In the genomic region with DNA sequence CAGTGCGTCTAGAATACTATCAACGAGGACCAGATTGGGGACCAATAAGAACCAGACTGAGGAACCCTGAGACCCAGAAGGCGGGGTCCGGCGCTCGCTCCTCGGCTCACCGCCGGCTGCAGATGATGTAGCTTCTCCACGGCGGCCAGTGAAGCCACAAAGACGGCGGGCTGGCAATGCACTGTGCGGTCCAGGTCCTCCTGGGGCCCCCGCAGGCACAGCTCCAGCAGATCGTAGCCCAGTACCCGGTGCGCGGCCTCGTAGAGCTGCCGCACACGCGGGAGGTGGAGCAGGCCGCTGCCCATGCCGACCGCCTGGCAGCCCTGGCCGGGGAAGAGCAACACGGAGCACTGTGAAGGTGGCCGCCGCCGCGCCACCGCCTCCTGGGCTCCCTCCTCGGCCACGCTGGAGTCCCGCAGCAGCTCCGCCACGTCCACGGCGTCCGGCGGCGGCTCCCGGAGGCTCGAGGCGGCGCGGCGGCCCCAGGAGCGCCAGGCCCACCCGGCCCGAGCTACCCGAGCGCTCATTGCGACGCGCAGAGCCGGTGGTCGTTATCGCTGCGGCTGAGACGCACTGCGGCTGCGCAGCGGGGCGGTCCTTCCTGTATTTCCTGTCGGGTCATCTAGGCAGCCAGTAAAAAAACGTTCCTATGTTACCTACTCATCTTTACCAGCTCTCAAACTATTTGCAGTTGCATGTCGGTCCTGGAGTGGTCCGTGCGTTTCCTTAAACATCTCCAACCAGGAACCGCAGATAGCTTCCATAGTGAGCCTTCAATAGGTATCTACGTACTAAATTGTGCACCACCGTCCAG, we compare ENCODE assay signal across 8 mouse cellular contexts. TPM values are rescaled to one million over a fixed set of nuclear protein-coding genes. Genes with fewer than 3 reads are reported as not detected.
DNase-seq lines count a peak whose midpoint lies in the region; ATAC-seq lines count a peak whose summit lies in the region.

No protein-coding gene starts in this region.

- ATAC-seq in embryonic facial prominence, embryonic 11.5 days (replicated peaks; ENCODE audit: insufficient number of reproducible peaks, low FRiP score, low TSS enrichment, low read depth) = peak; percentile 75
- ATAC-seq in midbrain, embryonic 11.5 days (ENCODE audit: low FRiP score) = peak; percentile 93

- H3K27me3 ChIP-seq in embryonic facial prominence, embryonic 11.5 days (ENCODE audit: control insufficient read depth, insufficient read depth, low read length) = no peaks in the 10 kb centered on the region
- H3K27me3 ChIP-seq in midbrain, embryonic 11.5 days (ENCODE audit: control insufficient read depth, insufficient read depth, low read length) = no peaks in the 10 kb centered on the region

- peak; percentile 88 for DNase-seq in adrenal gland, postnatal 25 days
- peak; percentile 93 for DNase-seq in embryonic facial prominence, embryonic 11.5 days (ENCODE audit: low spot score)
- DNase-seq in heart, adult 11 months = peak; percentile 99
- peak; percentile 85 for DNase-seq in kidney, adult 11 months
- peak; percentile 87 for DNase-seq in left cerebral cortex, postnatal 4 days
- peak; percentile 99 for DNase-seq in midbrain, embryonic 11.5 days (ENCODE audit: low spot score, missing footprints)
- peak; percentile 85 for DNase-seq in right cerebral cortex, postnatal 4 days
- DNase-seq in yolk sac, embryonic 10.5 days (ENCODE audit: low spot score) = peak; percentile 89

- no peaks in the 10 kb centered on the region for H3K36me3 ChIP-seq in embryonic facial prominence, embryonic 11.5 days (replicated peaks; ENCODE audit: control insufficient read depth, insufficient read depth, low read depth, low read length)
- H3K36me3 ChIP-seq in midbrain, embryonic 11.5 days (ENCODE audit: control insufficient read depth, insufficient read depth, low read length) = no peaks in the 10 kb centered on the region

- H3K4me2 ChIP-seq in embryonic facial prominence, embryonic 11.5 days (ENCODE audit: low read depth, low read length) = peak overlapping the region; percentile 72
- peak overlapping the region; percentile 85 for H3K4me2 ChIP-seq in midbrain, embryonic 11.5 days

- no peaks in the 10 kb centered on the region for H3K9me3 ChIP-seq in embryonic facial prominence, embryonic 11.5 days (replicated peaks; ENCODE audit: control insufficient read depth, low read length)
- H3K9me3 ChIP-seq in midbrain, embryonic 11.5 days (ENCODE audit: control insufficient read depth, low read length) = no peaks in the 10 kb centered on the region

- H3K4me3 ChIP-seq in embryonic facial prominence, embryonic 11.5 days (ENCODE audit: low read depth, low read length) = peak overlapping the region; percentile 87
- peak overlapping the region; percentile 86 for H3K4me3 ChIP-seq in midbrain, embryonic 11.5 days (ENCODE audit: low read depth, low read length)

- no peaks in the 10 kb centered on the region for H3K4me1 ChIP-seq in embryonic facial prominence, embryonic 11.5 days (ENCODE audit: control insufficient read depth, insufficient read depth, low read length)
- H3K4me1 ChIP-seq in midbrain, embryonic 11.5 days (ENCODE audit: control insufficient read depth, insufficient read depth, low read length) = peaks cover 4% of the 10 kb centered on the region

- WGBS in embryonic facial prominence, embryonic 11.5 days = under 1% methylated on average over 67 of the region's 74 CpGs
- under 1% methylated on average over 74 of the region's 74 CpGs for WGBS in midbrain, embryonic 11.5 days

- peak overlapping the region; percentile 93 for H3K27ac ChIP-seq in embryonic facial prominence, embryonic 11.5 days (replicated peaks; ENCODE audit: low read depth, low read length)
- H3K27ac ChIP-seq in midbrain, embryonic 11.5 days (ENCODE audit: low read depth, low read length) = peak overlapping the region; percentile 82

- H3K9ac ChIP-seq in embryonic facial prominence, embryonic 11.5 days (replicated peaks; ENCODE audit: low read length) = peak overlapping the region; percentile 98
- peak overlapping the region; percentile 98 for H3K9ac ChIP-seq in midbrain, embryonic 11.5 days (ENCODE audit: low read length)

- intact Hi-C loops in left cerebral cortex, postnatal 4 days (cut with DNase I) = no loop called here

RNA-seq across cellular contexts. Expression of a gene that starts 8.0 kb away (rescaled TPM):
- total RNA-seq in adrenal gland, postnatal 25 days (2021) = 381 and 451 TPM in 2 replicates
- 24.7 and 32.5 TPM in 2 replicates for polyA plus RNA-seq in embryonic facial prominence, embryonic 11.5 days (2014; fragmentation: Nextera tagmentation; extraction: Ambion mirVana)
- 1 to 10 TPM; 2.9 to 3.8 TPM for total RNA-seq in left cerebral cortex, postnatal 4 days (2021)
- 25.0 and 27.8 TPM in 2 replicates for polyA plus RNA-seq in midbrain, embryonic 11.5 days (2014; fragmentation: Nextera tagmentation; extraction: Ambion mirVana)

RNA-seq across cellular contexts. Expression of a gene that starts 8.2 kb away (rescaled TPM):
- 32.9 and 44.8 TPM in 2 replicates for total RNA-seq in adrenal gland, postnatal 25 days (2021)
- polyA plus RNA-seq in embryonic facial prominence, embryonic 11.5 days (2014; fragmentation: Nextera tagmentation; extraction: Ambion mirVana) = 40.3 and 42.5 TPM in 2 replicates
- 10 to 100 TPM; 31.1 to 34.7 TPM for total RNA-seq in left cerebral cortex, postnatal 4 days (2021)
- 36.6 and 39.1 TPM in 2 replicates for polyA plus RNA-seq in midbrain, embryonic 11.5 days (2014; fragmentation: Nextera tagmentation; extraction: Ambion mirVana)

RNA-seq across cellular contexts. Expression of a gene that starts 28.7 kb away (rescaled TPM):
- 3.9 and 4.3 TPM in 2 replicates for total RNA-seq in adrenal gland, postnatal 25 days (2021)
- polyA plus RNA-seq in embryonic facial prominence, embryonic 11.5 days (2014; fragmentation: Nextera tagmentation; extraction: Ambion mirVana) = 2.7 and 3.0 TPM in 2 replicates
- total RNA-seq in left cerebral cortex, postnatal 4 days (2021) = not detected
- 2.3 and 2.8 TPM in 2 replicates for polyA plus RNA-seq in midbrain, embryonic 11.5 days (2014; fragmentation: Nextera tagmentation; extraction: Ambion mirVana)

RNA-seq across cellular contexts. Expression of a gene that starts 39.6 kb away (rescaled TPM):
- total RNA-seq in adrenal gland, postnatal 25 days (2021) = 33.1 and 33.7 TPM in 2 replicates
- 48.6 and 54.4 TPM in 2 replicates for polyA plus RNA-seq in embryonic facial prominence, embryonic 11.5 days (2014; fragmentation: Nextera tagmentation; extraction: Ambion mirVana)
- 10 to 100 TPM; 28.4 to 30.8 TPM for total RNA-seq in left cerebral cortex, postnatal 4 days (2021)
- polyA plus RNA-seq in midbrain, embryonic 11.5 days (2014; fragmentation: Nextera tagmentation; extraction: Ambion mirVana) = 46.5 and 46.9 TPM in 2 replicates

RNA-seq across cellular contexts. Expression of a gene that starts 44.7 kb away (rescaled TPM):
- 6.2 and 9.0 TPM in 2 replicates for total RNA-seq in adrenal gland, postnatal 25 days (2021)
- polyA plus RNA-seq in embryonic facial prominence, embryonic 11.5 days (2014; fragmentation: Nextera tagmentation; extraction: Ambion mirVana) = 18.1 and 19.8 TPM in 2 replicates
- 10 to 100 TPM; 70.6 to 71.9 TPM for total RNA-seq in left cerebral cortex, postnatal 4 days (2021)
- polyA plus RNA-seq in midbrain, embryonic 11.5 days (2014; fragmentation: Nextera tagmentation; extraction: Ambion mirVana) = 32.2 and 34.6 TPM in 2 replicates

Comparison
In these comparisons a context has a peak if more than half of its experiments do, and no peak if none do; other contexts are left out.
1. Peak in every context shown above with its lines: DNase-seq, ATAC-seq, H3K4me3 ChIP-seq and H3K27ac ChIP-seq.
2. RNA of a gene that starts 8.0 kb away (total RNA-seq): 381 to 451 TPM in adrenal gland, postnatal 25 days; 2.9 to 3.8 TPM in left cerebral cortex, postnatal 4 days; every median in the first group is over 10 times any median in the second.